Mouse (Mus musculus): ENCODE results near the gene Ehbp1l1.

GRCm38 (mm10) chr19:5749476-5749875 is 23.4 kb upstream of the Ehbp1l1 start:
- TF ChIP-seq POLR2A (IDR thresholded peaks at IDR 0.05; ENCODE audit: low read depth, low read length) (no peak), CTCF (conservative IDR thresholded peaks at IDR 0.05; ENCODE audit: insufficient read depth, insufficient read length, low read depth, low read length) (no peak)
